In genomic region chr16:31199926-31200789, GRCm38 (mm10) we compare ENCODE assay signal across 8 mouse cellular contexts. TPM values are rescaled to one million over a fixed set of nuclear protein-coding genes. Genes with fewer than 3 reads are reported as not detected.
DNase-seq lines count a peak whose midpoint lies in the region; ATAC-seq and TF ChIP-seq lines count a peak whose summit lies in the region.

No protein-coding gene starts in this region.

- peak; percentile 54 for TF ChIP-seq CTCF in C2C12 (IDR thresholded peaks at IDR 0.05; ENCODE audit: control insufficient read depth, insufficient read depth, insufficient read length)
- TF ChIP-seq CTCF in brain, embryonic 14.5 days (IDR thresholded peaks at IDR 0.05; ENCODE audit: borderline replicate concordance, extremely low read depth, insufficient read depth, insufficient read length), result peak; percentile 29; the same call in 1 of the 2 replicates
- TF ChIP-seq CTCF in stomach, postnatal 0 days (IDR thresholded peaks at IDR 0.05; ENCODE audit: low read depth), result peak; percentile 61

- under 1% methylated on average over 56 of the region's 56 CpGs for WGBS in forebrain, embryonic 10.5 days
- 1% methylated on average over 56 of the region's 56 CpGs for WGBS in heart, embryonic 15.5 days
- under 1% methylated on average over 56 of the region's 56 CpGs for WGBS in liver, embryonic 15.5 days (ENCODE audit: insufficient replicate concordance)
- WGBS in neural tube, embryonic 12.5 days, result under 1% methylated on average over 56 of the region's 56 CpGs
- under 1% methylated on average over 48 of the region's 56 CpGs for WGBS in stomach, postnatal 0 days

- peak overlapping the region; percentile 83 for H3K4me3 ChIP-seq in C2C12 (ENCODE audit: insufficient read depth, poor library complexity, severe bottlenecking)
- H3K4me3 ChIP-seq in forebrain, embryonic 10.5 days, result peak overlapping the region; percentile 91
- H3K4me3 ChIP-seq in heart, embryonic 15.5 days, result peak overlapping the region; percentile 98
- peak overlapping the region; percentile 80 for H3K4me3 ChIP-seq in liver, embryonic 15.5 days (replicated peaks)
- H3K4me3 ChIP-seq in neural tube, embryonic 12.5 days, result peak overlapping the region; percentile 84
- H3K4me3 ChIP-seq in stomach, postnatal 0 days (ENCODE audit: low read depth, low read length), result peak overlapping the region; percentile 90

- ATAC-seq in heart, embryonic 15.5 days (replicated peaks; ENCODE audit: insufficient number of reproducible peaks, insufficient read depth, low FRiP score, low read depth), result 0 out of 2 replicates have a peak, but pooled peaks have one; percentile 8
- peak; percentile 28 for ATAC-seq in liver, embryonic 15.5 days (ENCODE audit: insufficient read depth)
- peak; percentile 69 for ATAC-seq in neural tube, embryonic 12.5 days (ENCODE audit: low FRiP score, low read depth)
- peak; percentile 39 for ATAC-seq in stomach, postnatal 0 days (ENCODE audit: low FRiP score, low TSS enrichment)

- H3K9ac ChIP-seq in heart, embryonic 15.5 days, result peak overlapping the region; percentile 96
- peak overlapping the region; percentile 87 for H3K9ac ChIP-seq in liver, embryonic 15.5 days
- H3K9ac ChIP-seq in neural tube, embryonic 12.5 days, result peak overlapping the region; percentile 92
- peak overlapping the region; percentile 91 for H3K9ac ChIP-seq in stomach, postnatal 0 days (ENCODE audit: low read length)

- no peak for TF ChIP-seq POLR2A in brain, embryonic 14.5 days (IDR thresholded peaks at IDR 0.05; ENCODE audit: borderline replicate concordance, extremely low read depth, insufficient read depth, insufficient read length, poor library complexity, severe bottlenecking)

- peak overlapping the region; percentile 92 for H3ac ChIP-seq in C2C12 (ENCODE audit: control insufficient read depth, insufficient read length, low read depth)

- H3K4me2 ChIP-seq in heart, embryonic 15.5 days, result peak overlapping the region; percentile 72
- peak overlapping the region; percentile 95 for H3K4me2 ChIP-seq in liver, embryonic 15.5 days
- H3K4me2 ChIP-seq in neural tube, embryonic 12.5 days (replicated peaks), result peak overlapping the region; percentile 84
- peak overlapping the region; percentile 76 for H3K4me2 ChIP-seq in stomach, postnatal 0 days (replicated peaks; ENCODE audit: low read depth)

- DNase-seq in brain, embryonic 14.5 days (ENCODE audit: low read depth), result peak; percentile 69
- DNase-seq in forebrain, embryonic 10.5 days (ENCODE audit: extremely low spot score, low spot score), result peak; percentile 61
- DNase-seq in kidney, postnatal 25 days, result peak; percentile 58 to 77
- peak; percentile 74 for DNase-seq in stomach, postnatal 0 days (ENCODE audit: low spot score)

- peaks cover 57% of the 10 kb centered on the region for H3K79me2 ChIP-seq in C2C12 (ENCODE audit: control insufficient read depth, insufficient read depth)

- H3K27ac ChIP-seq in forebrain, embryonic 10.5 days, result peak overlapping the region; percentile 91
- peak overlapping the region; percentile 96 for H3K27ac ChIP-seq in heart, embryonic 15.5 days
- H3K27ac ChIP-seq in liver, embryonic 15.5 days (replicated peaks), result peak overlapping the region; percentile 92
- H3K27ac ChIP-seq in neural tube, embryonic 12.5 days, result peak overlapping the region; percentile 90
- peak overlapping the region; percentile 98 for H3K27ac ChIP-seq in stomach, postnatal 0 days (replicated peaks)

- no peaks in the 10 kb centered on the region for H3K9me3 ChIP-seq in forebrain, embryonic 10.5 days
- H3K9me3 ChIP-seq in heart, embryonic 15.5 days (replicated peaks), result no peaks in the 10 kb centered on the region
- H3K9me3 ChIP-seq in liver, embryonic 15.5 days (replicated peaks), result no peaks in the 10 kb centered on the region
- no peaks in the 10 kb centered on the region for H3K9me3 ChIP-seq in neural tube, embryonic 12.5 days
- H3K9me3 ChIP-seq in stomach, postnatal 0 days (ENCODE audit: control insufficient read depth, low read length), result no peaks in the 10 kb centered on the region

- H3K4me1 ChIP-seq in forebrain, embryonic 10.5 days, result peaks cover 37% of the 10 kb centered on the region
- peaks cover 19% of the 10 kb centered on the region for H3K4me1 ChIP-seq in heart, embryonic 15.5 days (replicated peaks)
- peaks cover 41% of the 10 kb centered on the region for H3K4me1 ChIP-seq in liver, embryonic 15.5 days (replicated peaks)
- H3K4me1 ChIP-seq in neural tube, embryonic 12.5 days, result peaks cover 14% of the 10 kb centered on the region
- no peaks in the 10 kb centered on the region for H3K4me1 ChIP-seq in stomach, postnatal 0 days (replicated peaks; ENCODE audit: control insufficient read depth, insufficient read depth)

- peaks cover 48% of the 10 kb centered on the region for H3K79me3 ChIP-seq in C2C12 (ENCODE audit: low read depth)

- H3K36me3 ChIP-seq in C2C12 (ENCODE audit: control insufficient read depth, insufficient read depth), result no peaks in the 10 kb centered on the region
- H3K36me3 ChIP-seq in forebrain, embryonic 10.5 days (replicated peaks), result no peaks in the 10 kb centered on the region
- no peaks in the 10 kb centered on the region for H3K36me3 ChIP-seq in heart, embryonic 15.5 days
- H3K36me3 ChIP-seq in liver, embryonic 15.5 days (replicated peaks), result no peaks in the 10 kb centered on the region
- no peaks in the 10 kb centered on the region for H3K36me3 ChIP-seq in neural tube, embryonic 12.5 days
- no peaks in the 10 kb centered on the region for H3K36me3 ChIP-seq in stomach, postnatal 0 days (ENCODE audit: control insufficient read depth, insufficient read depth, low read length)

- TF ChIP-seq EP300 in stomach, postnatal 0 days (optimal IDR thresholded peaks at IDR 0.05), result no peak

- H3K27me3 ChIP-seq in C2C12 (ENCODE audit: control insufficient read depth, insufficient read depth, insufficient read length), result no peaks in the 10 kb centered on the region
- H3K27me3 ChIP-seq in forebrain, embryonic 10.5 days (ENCODE audit: poor library complexity, severe bottlenecking), result no peaks in the 10 kb centered on the region
- H3K27me3 ChIP-seq in heart, embryonic 15.5 days, result no peaks in the 10 kb centered on the region
- H3K27me3 ChIP-seq in liver, embryonic 15.5 days, result peaks cover 9% of the 10 kb centered on the region
- H3K27me3 ChIP-seq in neural tube, embryonic 12.5 days (replicated peaks), result no peaks in the 10 kb centered on the region
- H3K27me3 ChIP-seq in stomach, postnatal 0 days (ENCODE audit: control insufficient read depth, insufficient read depth, low read length), result no peaks in the 10 kb centered on the region

TF ChIP-seq in C2C12, 6 proteins besides CTCF, POLR2A, EP300 and RAD21:
- TF ChIP-seq FOSL1 (IDR thresholded peaks at IDR 0.05; ENCODE audit: insufficient read depth, low read length, poor library complexity, severe bottlenecking) (no peak), CEBPB (IDR thresholded peaks at IDR 0.05; ENCODE audit: low read depth) (no peak), MYOD1 (IDR thresholded peaks at IDR 0.05; ENCODE audit: control insufficient read depth, insufficient read length, low read depth) (no peak), MAX (IDR thresholded peaks at IDR 0.05) (no peak), MYOG (IDR thresholded peaks at IDR 0.05; ENCODE audit: control insufficient read depth, extremely low read depth, insufficient read length) (no peak), USF1 (IDR thresholded peaks at IDR 0.05; ENCODE audit: low read depth) (no peak)

RNA-seq across cellular contexts. Expression of gene Acap2, which starts 0.9 kb away (rescaled TPM):
- 6.2 TPM for polyA plus RNA-seq in C2C12 (2012; fragmentation: generic; extraction: Trizol)
- 25.1 and 25.6 TPM in 2 replicates for polyA plus RNA-seq in brain, embryonic 14.5 days (2012; rRNA removed)
- polyA plus RNA-seq in forebrain, embryonic 10.5 days (2016; fragmentation: Nextera tagmentation; extraction: Ambion mirVana), result 18.4 and 19.7 TPM in 2 replicates
- polyA plus RNA-seq in heart, embryonic 15.5 days (2015; fragmentation: Nextera tagmentation; extraction: Ambion mirVana), result 10.6 and 12.2 TPM in 2 replicates
- 5.8 and 6.2 TPM in 2 replicates for polyA plus RNA-seq in liver, embryonic 15.5 days (2015; fragmentation: Nextera tagmentation; extraction: Ambion mirVana)
- 18.1 and 18.4 TPM in 2 replicates for polyA plus RNA-seq in neural tube, embryonic 12.5 days (2016; fragmentation: Nextera tagmentation; extraction: Ambion mirVana)
- 12.9 and 14.8 TPM in 2 replicates for polyA plus RNA-seq in stomach, postnatal 0 days (2015; fragmentation: Nextera tagmentation; extraction: Ambion mirVana)

Comparison
In these comparisons a context has a peak if more than half of its experiments do, and no peak if none do; other contexts are left out.
1. Peak in every context shown above with its lines: DNase-seq, ATAC-seq, H3K4me3 ChIP-seq and H3K27ac ChIP-seq.
2. ATAC-seq: peak in every context shown above with its lines; median percentile 69 in neural tube, embryonic 12.5 days; 39 in stomach, postnatal 0 days; 28 in liver, embryonic 15.5 days; 8 in heart, embryonic 15.5 days.